Mouse (Mus musculus) c-Kit-positive CD71-positive TER-119-negative erythroid progenitor cells, embryonic 14.5 days (primary cell): ENCODE data around the gene Myo1b.

Experiments
- DNase-seq: peaks from one replicate; pipeline ENCODE4 v3.0.0-alpha.2; 2013; ENCODE audit warnings: low read depth

Gene Myo1b

GRCm38 (mm10) chr1:51728816-51729215 lies 187.1 kb downstream of the Myo1b start:
- DNase-seq: no peak

- DNase-seq: no peak
Observed at GRCm38 (mm10) chr1:51719897-51720673, 195.8 kb downstream of the Myo1b start.

- no peak for DNase-seq
Observed at GRCm38 (mm10) chr1:51710831-51711230, 205.0 kb downstream of the Myo1b start.

GRCm38 (mm10) chr1:51706106-51706505 lies 209.8 kb downstream of the Myo1b start:
- DNase-seq: no peak

- DNase-seq: no peak
Observed at GRCm38 (mm10) chr1:51704610-51705009, 211.3 kb downstream of the Myo1b start.
